Mouse (Mus musculus) liver, adult (tissue): ENCODE data around the gene Clmn.

ENCODE experiments used
- GATA4 ChIP-seq: IDR thresholded peaks from 2 replicates; pipeline ENCODE4 v1.6.1; 2014; ENCODE audit warnings: mild to moderate bottlenecking, low read length; ENCODE audit not compliant: insufficient replicate concordance

Clmn gene

DNA sequence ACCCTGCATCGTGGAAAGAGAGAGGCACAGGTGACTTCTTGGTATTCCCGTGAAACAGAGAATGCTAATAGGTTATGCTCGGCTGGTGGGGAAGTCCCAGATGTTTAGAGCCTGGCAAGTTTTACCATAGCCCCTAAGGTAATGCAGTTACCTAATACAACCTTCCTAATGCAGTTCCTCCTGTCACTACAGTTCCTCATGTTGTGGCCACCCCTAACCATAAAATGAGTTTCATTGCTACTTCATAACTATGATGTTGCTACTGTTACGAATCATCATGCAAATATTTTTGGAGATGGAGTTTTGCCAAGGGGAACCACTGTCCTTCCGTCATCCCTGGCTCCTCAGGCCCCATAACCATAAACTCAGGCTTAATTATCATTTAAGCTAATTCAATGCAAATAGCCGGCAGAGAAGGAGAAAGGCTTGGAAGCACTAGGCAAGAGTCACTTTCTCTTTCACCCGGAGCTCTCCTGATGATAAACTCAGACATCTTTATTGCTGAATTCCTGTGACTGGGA, 53.9 kb downstream of the Clmn start:
- TF ChIP-seq GATA4, result no peak

DNA sequence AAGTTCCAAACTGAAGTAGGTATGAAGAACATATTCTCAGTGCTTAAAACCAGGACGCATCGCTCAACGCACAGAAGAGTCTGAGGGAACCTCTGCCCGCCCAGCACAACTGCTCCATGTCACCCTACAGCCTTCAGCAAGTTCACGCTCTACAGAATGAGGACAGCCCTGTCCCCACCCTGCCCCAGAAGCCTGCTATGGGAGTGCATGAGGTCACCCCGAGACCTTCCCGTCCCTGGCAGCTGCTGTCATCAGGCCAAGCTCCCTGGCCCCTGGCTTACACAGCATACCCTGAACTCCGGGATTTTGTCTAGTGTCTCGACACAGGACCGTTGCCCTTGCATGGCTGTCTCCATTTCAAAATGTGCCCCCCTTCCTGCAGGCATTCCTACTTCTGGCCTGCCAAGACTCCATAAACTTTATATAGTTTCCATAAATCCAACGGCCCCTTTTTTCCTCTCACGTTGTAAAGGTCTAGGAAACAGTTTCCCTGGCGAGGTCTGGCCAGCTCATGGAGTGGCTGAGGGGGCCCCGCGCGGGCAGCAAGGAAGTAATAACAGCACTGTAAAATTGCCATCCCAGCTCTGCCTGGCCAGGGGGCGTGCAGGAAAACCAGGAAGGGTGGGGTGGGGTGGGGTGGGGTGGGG, 56.3 kb downstream of the Clmn start:
- TF ChIP-seq GATA4, result no peak

DNA sequence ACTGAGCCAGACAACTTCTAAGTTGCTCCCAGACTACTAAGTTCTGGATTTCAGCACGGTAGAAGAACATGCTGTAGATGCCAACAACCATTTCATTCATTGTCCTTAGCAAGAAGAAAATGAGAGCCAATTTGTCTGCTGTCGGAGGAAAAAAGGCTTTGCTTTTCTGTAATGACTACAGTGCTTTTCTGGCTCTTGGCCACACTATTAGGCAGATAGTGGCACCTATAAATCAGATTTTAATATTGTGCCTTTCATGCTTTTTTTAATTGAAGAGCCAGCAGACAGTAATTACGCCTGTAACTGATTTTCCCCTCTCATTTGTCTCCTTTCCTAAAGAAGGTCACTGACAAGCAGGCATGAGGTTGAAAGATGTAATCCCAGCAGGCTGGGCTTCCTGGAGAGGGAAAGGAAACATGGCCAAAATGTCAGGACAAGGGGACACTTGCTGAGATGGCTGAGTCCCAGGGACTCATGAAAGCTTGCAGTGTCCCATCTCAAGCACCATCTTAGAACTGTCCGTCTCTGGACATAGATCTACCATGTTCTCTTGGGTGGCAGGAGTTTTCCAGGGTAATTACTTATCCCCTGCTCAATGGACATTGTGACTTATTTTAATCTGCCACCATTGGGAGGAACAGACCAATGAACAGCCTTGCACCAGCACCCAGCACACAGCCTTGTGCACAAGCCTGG, 58.0 kb downstream of the Clmn start:
- no peak for TF ChIP-seq GATA4

DNA sequence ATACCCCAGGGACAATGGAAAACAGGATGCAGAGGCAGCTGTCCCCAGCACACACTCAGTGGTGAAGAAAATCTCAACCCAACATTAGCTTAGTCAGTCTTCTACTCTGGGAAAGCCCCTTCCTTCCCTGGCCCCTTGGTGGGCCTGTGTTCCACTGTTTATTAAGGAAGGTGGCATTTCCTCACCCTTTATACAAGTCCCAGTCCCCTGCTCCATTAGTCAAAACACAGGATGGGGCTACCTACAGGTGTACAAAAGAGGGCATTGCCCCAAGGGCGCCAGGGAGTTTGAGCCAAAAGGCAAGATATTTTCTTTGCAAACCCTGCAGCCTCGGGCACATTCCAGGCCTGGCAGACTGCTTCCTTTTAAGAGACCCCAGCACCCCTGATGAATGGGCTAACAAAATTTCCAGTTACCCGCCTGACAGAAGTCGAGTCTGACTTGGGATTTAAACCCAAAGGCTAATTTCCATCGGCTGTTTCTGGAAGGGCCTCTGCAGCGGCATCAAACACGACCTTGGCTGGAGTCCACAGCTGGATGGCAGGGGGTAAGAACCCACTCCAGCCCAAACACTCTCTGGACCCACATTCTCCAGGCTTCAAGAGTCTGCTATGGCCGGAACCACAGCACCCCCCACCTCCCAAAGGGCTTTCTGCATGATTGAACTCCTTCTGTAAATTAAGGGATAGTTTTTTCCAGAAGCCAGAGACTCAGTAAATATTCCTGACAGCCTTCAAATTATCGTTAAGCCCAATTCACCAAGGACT, 63.2 kb downstream of the Clmn start:
- no peak for TF ChIP-seq GATA4

DNA sequence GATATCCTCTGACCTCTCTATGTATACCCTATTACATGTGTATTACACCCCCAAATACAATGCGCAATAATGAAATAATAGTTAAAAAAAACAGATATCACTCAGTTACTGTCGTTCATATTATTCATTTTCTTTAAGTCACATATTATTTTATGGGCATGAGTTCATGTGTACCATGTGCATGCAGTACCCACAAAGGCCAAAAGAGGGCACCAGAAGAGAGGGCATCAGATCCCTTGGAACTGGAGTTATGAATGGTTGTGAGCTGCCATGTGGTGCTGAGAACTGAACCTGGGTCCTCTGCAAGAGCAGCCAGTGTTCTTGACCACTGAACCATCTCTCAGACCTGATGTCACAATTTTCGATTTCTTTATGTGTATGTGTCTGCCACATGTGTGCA, 65.5 kb downstream of the Clmn start:
- TF ChIP-seq GATA4, result no peak

DNA sequence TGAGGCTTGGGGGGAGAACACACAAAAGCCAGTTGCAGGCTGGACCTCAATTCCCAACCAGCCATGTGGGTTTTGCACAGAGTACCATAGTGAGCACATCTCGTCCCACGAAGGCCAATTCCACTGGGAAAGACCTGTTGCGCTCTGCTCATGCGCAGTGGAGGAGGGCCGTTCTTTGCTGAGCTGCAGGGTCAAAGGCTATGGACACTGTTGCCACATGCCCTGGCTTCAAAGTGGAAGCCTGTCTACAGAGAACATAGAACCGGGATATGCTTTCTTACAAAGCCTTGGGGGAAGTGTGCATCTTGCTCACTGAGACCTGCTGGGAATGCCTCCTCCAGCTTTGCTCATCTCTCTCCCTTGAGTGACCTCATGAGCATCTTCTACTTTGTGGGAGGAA, 67.0 kb downstream of the Clmn start:
- TF ChIP-seq GATA4, result no peak

DNA sequence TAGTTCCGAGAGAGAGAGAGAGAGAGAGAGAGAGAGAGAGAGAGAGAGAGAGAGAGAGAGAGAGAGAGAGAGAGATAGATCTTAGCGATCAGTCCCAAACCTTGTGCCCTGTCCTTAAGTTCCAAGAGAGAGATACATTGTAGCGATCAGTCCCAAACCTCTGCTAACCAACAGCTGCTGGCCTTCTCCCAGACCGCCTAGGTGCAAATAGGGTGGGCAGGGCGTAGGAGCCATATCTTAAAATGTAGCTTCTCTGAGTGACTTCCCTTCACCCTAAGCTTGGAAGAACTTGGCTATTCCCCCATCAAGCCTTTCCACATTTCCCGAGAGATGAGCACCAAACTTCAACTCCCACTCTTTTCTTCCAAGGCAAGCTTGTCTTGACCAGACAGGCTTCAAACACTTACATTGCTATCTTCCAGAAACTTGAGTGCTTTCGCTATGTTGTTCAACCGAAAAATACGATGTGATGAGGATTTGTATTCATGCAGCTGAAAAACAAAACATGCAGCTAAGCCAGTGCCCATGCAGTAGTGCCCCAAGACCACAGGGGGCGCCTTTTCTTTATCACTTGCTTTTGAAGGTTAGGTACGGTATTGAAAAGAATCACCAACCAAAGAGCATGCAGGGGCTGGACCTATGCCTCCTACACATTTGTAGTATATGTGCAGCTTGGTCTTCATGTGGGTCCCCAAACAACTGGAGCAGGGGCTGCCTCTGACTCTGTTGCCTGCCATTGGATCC, 68.1 kb downstream of the Clmn start:
- no peak for TF ChIP-seq GATA4

DNA sequence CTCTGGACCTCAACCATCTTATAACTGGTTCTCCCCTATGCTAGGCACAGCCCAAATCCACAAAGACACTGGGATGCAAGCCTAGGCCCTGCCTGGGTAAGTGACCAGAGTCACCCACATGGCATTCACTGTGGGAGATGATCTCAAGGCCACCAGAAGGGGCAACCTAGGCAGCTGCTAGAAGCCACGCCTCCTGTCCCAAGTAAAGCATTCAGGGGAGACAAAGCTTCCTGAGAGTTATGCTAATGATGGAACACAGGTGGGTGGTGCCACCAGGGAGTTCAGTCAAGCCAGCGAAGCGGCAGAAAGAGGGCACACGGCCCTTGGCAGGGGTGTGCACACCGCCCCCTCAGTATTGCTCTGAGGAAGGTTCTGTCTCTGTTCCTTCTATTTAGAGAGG, 69.9 kb downstream of the Clmn start:
- TF ChIP-seq GATA4, result no peak

DNA sequence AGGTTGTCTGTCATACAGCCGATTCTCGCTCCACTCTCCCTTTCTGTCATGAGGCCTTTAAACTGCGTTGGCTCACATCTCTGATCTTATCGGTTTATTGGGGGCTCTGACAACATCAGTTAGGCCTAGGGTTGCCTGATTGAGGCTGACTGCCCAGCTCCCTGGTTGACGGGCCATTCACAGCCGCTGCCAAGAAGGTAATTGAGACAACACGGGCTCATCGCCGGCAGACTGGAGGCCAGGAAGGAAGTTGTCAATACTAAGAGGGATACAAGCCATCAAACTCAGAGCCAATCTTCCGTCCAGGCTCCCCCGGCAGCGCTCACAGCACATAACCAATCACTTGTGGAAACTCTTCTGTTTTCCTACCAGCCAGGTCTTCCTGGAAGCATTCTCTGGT, 71.4 kb downstream of the Clmn start:
- TF ChIP-seq GATA4, result no peak

DNA sequence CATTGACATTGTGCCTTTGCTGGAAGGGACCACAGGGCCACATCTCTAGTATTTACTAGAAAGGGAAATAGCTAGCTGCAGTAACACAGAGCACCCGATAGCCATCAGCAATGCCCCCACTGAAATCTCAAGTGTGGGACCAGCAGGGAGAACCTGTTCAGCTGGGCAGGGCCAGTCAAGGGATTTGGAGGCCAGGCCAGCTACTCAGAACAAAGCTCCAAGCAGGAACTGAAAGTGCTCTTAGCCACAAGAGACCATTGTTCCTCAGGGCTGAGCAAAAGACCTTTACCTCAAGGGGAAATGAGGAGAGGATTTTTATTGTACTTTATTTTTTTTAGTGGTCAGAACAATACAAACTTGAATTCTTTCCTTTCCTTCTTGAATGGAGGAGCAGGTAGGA, 87.3 kb downstream of the Clmn start:
- no peak for TF ChIP-seq GATA4

DNA sequence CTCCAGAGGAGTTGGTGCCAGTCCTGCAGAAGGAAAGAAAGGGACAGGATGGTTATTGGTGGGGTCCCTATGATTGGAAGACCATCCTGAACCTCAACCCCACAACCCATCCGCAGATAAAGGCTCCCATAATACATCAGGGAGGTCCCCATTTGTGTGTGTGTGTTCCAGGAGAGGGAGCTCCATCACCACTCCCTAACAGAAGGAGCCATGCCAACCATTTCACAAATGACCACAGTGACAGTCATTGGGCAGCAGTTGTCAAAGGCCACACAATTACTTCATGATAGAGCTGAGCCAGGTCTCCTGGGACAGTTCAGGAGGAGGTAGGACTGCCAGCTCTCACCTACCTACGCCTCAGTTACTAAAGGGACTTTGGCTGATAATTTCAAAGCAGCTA, 92.9 kb downstream of the Clmn start:
- no peak for TF ChIP-seq GATA4

DNA sequence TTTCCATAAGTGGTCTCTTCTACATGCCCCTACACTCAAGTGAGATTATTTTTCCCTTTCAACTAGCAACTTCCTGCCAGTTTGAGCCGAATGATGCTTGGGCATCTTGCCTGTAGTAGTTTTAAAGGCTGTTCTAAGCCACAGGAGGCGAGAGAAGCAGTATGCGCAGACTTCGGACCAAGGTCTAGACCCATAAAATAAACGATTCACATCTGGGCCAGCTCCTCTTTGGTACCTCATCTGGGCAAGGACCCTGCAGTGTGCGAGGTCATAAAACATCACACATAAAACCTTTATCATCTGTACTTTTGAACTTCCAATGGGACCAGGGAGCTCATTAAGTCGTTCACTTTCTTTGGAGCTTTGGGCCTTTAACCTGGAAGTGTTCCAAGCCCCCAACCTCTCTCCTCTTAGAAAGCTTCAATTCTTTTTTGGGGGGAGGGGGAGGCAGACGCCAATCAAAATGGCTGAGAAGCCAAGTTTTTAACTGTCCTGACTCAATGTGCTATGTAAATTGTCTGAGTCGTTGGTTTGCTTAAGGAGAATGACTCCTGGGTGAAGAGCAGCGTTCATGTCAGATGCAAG, 95.6 kb downstream of the Clmn start:
- no peak for TF ChIP-seq GATA4

DNA sequence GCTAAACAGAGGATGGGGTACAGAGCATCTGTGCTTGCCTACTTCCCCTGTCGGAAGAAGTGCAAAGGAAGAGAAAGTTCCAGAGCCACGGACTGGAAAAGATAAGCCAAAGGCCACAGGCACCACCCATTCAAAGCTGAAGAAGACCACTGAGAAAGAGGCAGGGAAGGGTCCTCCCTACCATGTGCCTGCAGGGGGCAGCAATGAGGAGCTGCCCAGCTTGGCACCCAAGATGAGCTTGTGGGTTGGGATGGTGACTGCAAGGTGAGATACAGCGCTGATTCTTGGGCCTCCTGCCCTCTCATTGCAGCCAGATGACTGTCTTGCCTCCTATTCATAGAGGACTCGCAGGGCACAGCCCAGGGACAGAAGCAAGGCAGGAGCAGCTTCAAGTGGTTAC, 97.7 kb downstream of the Clmn start:
- TF ChIP-seq GATA4, result no peak

DNA sequence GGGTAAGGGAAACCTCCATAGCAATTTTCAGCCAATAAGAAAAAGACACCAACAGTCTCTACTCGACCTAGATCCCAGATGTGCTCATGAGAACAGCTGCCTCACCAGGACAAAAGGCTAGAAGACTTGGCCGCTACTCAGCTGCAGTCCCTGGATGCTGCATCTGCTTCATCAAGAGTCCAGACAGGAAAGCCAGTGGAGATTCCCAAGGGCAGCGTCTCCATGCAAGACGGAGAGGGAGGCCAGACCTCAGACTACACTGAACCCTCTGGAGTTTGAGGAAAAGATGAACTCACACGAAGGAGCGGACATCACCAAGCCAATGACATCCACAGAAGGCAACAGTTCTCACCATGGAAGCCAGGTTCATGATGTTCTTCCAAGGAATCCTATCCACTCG, 99.1 kb downstream of the Clmn start:
- TF ChIP-seq GATA4, result no peak

DNA sequence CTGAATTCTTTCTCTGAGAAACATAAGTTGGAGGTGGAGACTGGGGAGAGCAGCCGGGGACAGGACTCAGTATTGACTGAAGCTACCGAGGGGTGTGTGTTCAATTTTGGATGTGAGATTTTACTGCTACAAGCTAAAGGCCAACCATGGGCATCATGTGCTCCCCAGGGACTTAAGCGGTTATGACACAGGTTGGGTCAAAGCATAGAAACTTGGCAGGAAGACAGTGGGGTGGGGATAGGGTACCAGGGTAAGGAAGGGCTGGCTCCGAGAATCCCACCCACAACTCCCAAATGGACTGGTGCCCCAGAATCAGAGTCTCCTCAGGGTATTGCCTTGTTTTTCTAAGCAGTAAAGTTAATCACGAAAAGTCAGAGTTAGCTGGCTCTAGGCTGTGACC, 99.8 kb downstream of the Clmn start:
- no peak for TF ChIP-seq GATA4
